Mouse (Mus musculus) cerebellum, postnatal 36 days (tissue): Measurements from ENCODE around the gene Gm17651.

Experiments
- DNase-seq, 2 experiments: peaks; one replicate each; pipeline ENCODE4 v3.0.0; 2021 to 2022; ENCODE audit warnings: mixed read lengths in 2 of 2

Gm17651 gene

DNA sequence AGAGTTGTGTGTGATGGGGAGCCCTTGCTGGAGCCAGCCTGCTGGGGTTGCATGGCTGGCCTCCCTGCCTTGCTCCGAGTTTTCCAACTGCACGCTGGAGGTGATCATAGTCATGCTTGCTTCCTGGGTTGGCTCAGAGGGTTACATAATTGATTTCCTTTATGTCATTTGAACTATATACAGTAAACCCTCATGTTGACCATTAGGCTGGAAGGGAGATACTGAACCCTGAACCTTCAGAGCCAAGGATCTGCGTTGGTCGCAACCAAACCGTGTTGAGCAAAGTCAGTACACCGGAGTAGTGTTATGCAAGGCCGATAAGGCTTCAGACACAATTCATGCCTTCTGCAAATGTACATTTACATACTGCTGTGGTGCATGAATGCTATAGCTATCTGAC, 46.6 kb downstream of the Gm17651 start:
- DNase-seq: no peak

DNA sequence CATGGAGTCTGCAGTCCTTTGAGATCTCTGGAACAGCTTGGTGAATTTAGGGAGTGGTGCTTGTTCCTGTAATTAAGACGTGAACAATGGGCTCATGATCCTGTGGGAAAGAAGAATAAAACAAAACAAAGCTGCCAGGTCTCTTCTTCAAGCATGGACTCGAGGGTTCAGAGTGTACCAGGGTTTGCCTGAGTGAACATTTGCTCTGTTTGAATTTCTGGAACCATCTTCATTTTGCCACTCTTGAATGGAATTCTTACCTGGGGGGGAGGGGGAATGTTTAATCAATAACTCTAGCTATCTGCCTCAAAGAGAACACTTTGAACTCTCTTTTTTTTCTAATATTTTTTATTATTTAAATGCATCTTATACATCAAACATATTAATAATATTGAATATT, 49.9 kb downstream of the Gm17651 start:
- no peak for DNase-seq
